Mouse (Mus musculus): Measurements from ENCODE around the gene Rsph3a.

The Rsph3a gene

GRCm38 (mm10) chr17:7945117-7946052, at the start of gene Rsph3a:
Gene Rsph3a, plus strand, starts transcription at chr17:7945614.
- peak; percentile 77 to 86 for DNase-seq (ENCODE audit: low spot score in 2 of 2)

- no peak for DNase-seq (ENCODE audit: low spot score in 2 of 2)
Observed at GRCm38 (mm10) chr17:7896047-7896635, 49.3 kb upstream of the Rsph3a start.

- DNase-seq (ENCODE audit: low spot score in 2 of 2): no peak
Observed at GRCm38 (mm10) chr17:7897120-7897519, 48.3 kb upstream of the Rsph3a start.

GRCm38 (mm10) chr17:7897756-7898155, 47.7 kb upstream of the Rsph3a start:
- DNase-seq (ENCODE audit: low spot score in 2 of 2): no peak

GRCm38 (mm10) chr17:7899233-7899632, 46.2 kb upstream of the Rsph3a start:
- DNase-seq (ENCODE audit: low spot score in 2 of 2): peak; percentile 41 to 59

- DNase-seq (ENCODE audit: low spot score in 2 of 2): no peak
Observed at GRCm38 (mm10) chr17:7899961-7900360, 45.5 kb upstream of the Rsph3a start.

- DNase-seq (ENCODE audit: low spot score in 2 of 2): no peak
Observed at GRCm38 (mm10) chr17:7901536-7901935, 43.9 kb upstream of the Rsph3a start.

- no peak for DNase-seq (ENCODE audit: low spot score in 2 of 2)
Observed at GRCm38 (mm10) chr17:7902362-7902761, 43.1 kb upstream of the Rsph3a start.

- no peak for DNase-seq (ENCODE audit: low spot score in 2 of 2)
Observed at GRCm38 (mm10) chr17:7904992-7905391, 40.4 kb upstream of the Rsph3a start.

- DNase-seq (ENCODE audit: low spot score in 2 of 2): no peak
Observed at GRCm38 (mm10) chr17:7905936-7906685, 39.3 kb upstream of the Rsph3a start.

GRCm38 (mm10) chr17:7914596-7915227, 30.7 kb upstream of the Rsph3a start:
- DNase-seq (ENCODE audit: low spot score in 2 of 2): no peak

GRCm38 (mm10) chr17:7915791-7916190, 29.6 kb upstream of the Rsph3a start:
- DNase-seq (ENCODE audit: low spot score in 2 of 2): no peak

GRCm38 (mm10) chr17:7916782-7917574, 28.4 kb upstream of the Rsph3a start:
- DNase-seq (ENCODE audit: low spot score in 2 of 2): no peak

- no peak for DNase-seq (ENCODE audit: low spot score in 2 of 2)
Observed at GRCm38 (mm10) chr17:7918355-7918754, 27.1 kb upstream of the Rsph3a start.

GRCm38 (mm10) chr17:7919209-7919608, 26.2 kb upstream of the Rsph3a start:
- DNase-seq (ENCODE audit: low spot score in 2 of 2): no peak

GRCm38 (mm10) chr17:7922564-7922963, 22.9 kb upstream of the Rsph3a start:
- DNase-seq (ENCODE audit: low spot score in 2 of 2): no peak

- no peak for DNase-seq (ENCODE audit: low spot score in 2 of 2)
Observed at GRCm38 (mm10) chr17:7924185-7924725, 21.2 kb upstream of the Rsph3a start.

- DNase-seq (ENCODE audit: low spot score in 2 of 2): no peak
Observed at GRCm38 (mm10) chr17:7925413-7926160, 19.8 kb upstream of the Rsph3a start, which contains the start of gene Tagap. Gene Tagap, plus strand, starts transcription at chr17:7926000.

GRCm38 (mm10) chr17:7927582-7928535, 17.6 kb upstream of the Rsph3a start:
- peak; percentile 63 to 67 for DNase-seq (ENCODE audit: low spot score in 2 of 2)

Data from urinary bladder, postnatal 36 days (tissue).